Mouse (Mus musculus): Measurements from ENCODE around the gene Slx4. TPM values are rescaled to one million over a fixed set of nuclear protein-coding genes. Genes with fewer than 3 reads are reported as not detected.

Gene Slx4
- total and polyA plus RNA-seq, 3 experiments: 24.3 to 35.2 TPM; not detected in 1

- DNase-seq (ENCODE audit: low read depth, low spot score): no peak
- TF ChIP-seq MAZ (IDR thresholded peaks at IDR 0.05; ENCODE audit: low read depth, low read length) (no peak), GATA1 (IDR thresholded peaks at IDR 0.05; ENCODE audit: low read depth, low read length) (no peak), MXI1 (IDR thresholded peaks at IDR 0.05; ENCODE audit: low read depth, low read length) (no peak), MYB (IDR thresholded peaks at IDR 0.05; ENCODE audit: low read depth, low read length) (no peak), NELFE (IDR thresholded peaks at IDR 0.05; ENCODE audit: low read depth, low read length) (no peak), CHD1 (IDR thresholded peaks at IDR 0.05; ENCODE audit: low read depth, low read length) (no peak), MAX (IDR thresholded peaks at IDR 0.05; ENCODE audit: low read length) (no peak), POLR2AphosphoS5 (IDR thresholded peaks at IDR 0.05; ENCODE audit: borderline replicate concordance, low read depth, low read length) (no peak), EP300 (IDR thresholded peaks at IDR 0.05; ENCODE audit: low read depth in 1 of 2, low read length in 2 of 2) (no peak), ETS1 (IDR thresholded peaks at IDR 0.05; ENCODE audit: low read depth, low read length) (no peak), MEF2A (IDR thresholded peaks at IDR 0.05; ENCODE audit: extremely low read depth, insufficient replicate concordance, low read depth, low read length, poor library complexity, severe bottlenecking) (no peak), USF2 (IDR thresholded peaks at IDR 0.05; ENCODE audit: borderline replicate concordance in 1 of 2, insufficient read depth in 1 of 2, low read depth in 1 of 2, low read length in 2 of 2) (no peak), MYC (IDR thresholded peaks at IDR 0.05; ENCODE audit: low read depth, low read length) (no peak)
- Histone ChIP-seq H3K79me2 (ENCODE audit: control insufficient read depth, insufficient read depth, low read length, poor library complexity) (no peaks in the 10 kb centered on the region), H3K9ac (ENCODE audit: control insufficient read depth, low read depth, low read length, poor library complexity, severe bottlenecking) (no peak overlapping the region), H3K36me3 (ENCODE audit: control insufficient read depth in 1 of 2, insufficient read depth in 2 of 2, low read length in 2 of 2) (peaks cover 0 to 4% of the 10 kb centered on the region in 2 experiments; a peak in 2 of 4 replicates), H3K4me3 (ENCODE audit: control insufficient read depth in 1 of 2, insufficient read depth in 1 of 2, low read depth in 2 of 2, low read length in 2 of 2) (no peak overlapping the region), H3K27me3 (ENCODE audit: control insufficient read depth in 1 of 2, insufficient read depth in 2 of 2, low read length in 2 of 2) (no peaks in the 10 kb centered on the region), H3K4me1 (ENCODE audit: control insufficient read depth in 1 of 2, insufficient read depth in 2 of 2, low read length in 2 of 2) (no peaks in the 10 kb centered on the region), H3K27ac (ENCODE audit: control insufficient read depth, low read depth, low read length) (no peak overlapping the region), H3K9me3 (replicated peaks; ENCODE audit: insufficient read depth, low read length) (no peaks in the 10 kb centered on the region)
Observed at GRCm38 (mm10) chr16:3934701-3935100, 68.9 kb downstream of the Slx4 start.

GRCm38 (mm10) chr16:3934091-3934490 is 69.5 kb downstream of the Slx4 start:
- DNase-seq (ENCODE audit: low read depth, low spot score): no peak
- no peaks in the 10 kb centered on the region for H3K27me3 ChIP-seq (ENCODE audit: control insufficient read depth in 1 of 2, insufficient read depth in 2 of 2, low read length in 2 of 2)
- no peaks in the 10 kb centered on the region for H3K4me1 ChIP-seq (ENCODE audit: control insufficient read depth in 1 of 2, insufficient read depth in 2 of 2, low read length in 2 of 2)
- H3K79me2 ChIP-seq (ENCODE audit: control insufficient read depth, insufficient read depth, low read length, poor library complexity): no peaks in the 10 kb centered on the region
- H3K9ac ChIP-seq (ENCODE audit: control insufficient read depth, low read depth, low read length, poor library complexity, severe bottlenecking): no peak overlapping the region
- H3K27ac ChIP-seq (ENCODE audit: control insufficient read depth, low read depth, low read length): no peak overlapping the region
- no peak for TF ChIP-seq MAX (IDR thresholded peaks at IDR 0.05; ENCODE audit: low read length)
- TF ChIP-seq ZC3H11A (IDR thresholded peaks at IDR 0.05; ENCODE audit: low read depth, low read length): no peak
- TF ChIP-seq NRF1 (IDR thresholded peaks at IDR 0.05; ENCODE audit: insufficient read depth, low read depth, low read length, poor library complexity, severe bottlenecking): no peak
- no peak for TF ChIP-seq POLR2AphosphoS2 (IDR thresholded peaks at IDR 0.05; ENCODE audit: low read length)
- no peak for TF ChIP-seq CTCF (IDR thresholded peaks at IDR 0.05 in 2 of 3, conservative IDR thresholded peaks at IDR 0.05 in 1 of 3; ENCODE audit: control insufficient read depth in 1 of 3, insufficient read depth in 1 of 3, low read depth in 2 of 3, low read length in 3 of 3, poor library complexity in 1 of 3, severe bottlenecking in 1 of 3)
- TF ChIP-seq POLR2A (IDR thresholded peaks at IDR 0.05; ENCODE audit: control insufficient read depth in 1 of 2, insufficient read depth in 1 of 2, low read depth in 1 of 2, low read length in 2 of 2, poor library complexity in 1 of 2): no peak
- TF ChIP-seq HCFC1 (IDR thresholded peaks at IDR 0.05; ENCODE audit: low read depth, low read length): no peak
- TF ChIP-seq CHD1 (IDR thresholded peaks at IDR 0.05; ENCODE audit: low read depth, low read length): no peak
- TF ChIP-seq RAD21 (IDR thresholded peaks at IDR 0.05; ENCODE audit: low read depth, low read length): no peak
- TF ChIP-seq POLR2AphosphoS5 (IDR thresholded peaks at IDR 0.05; ENCODE audit: borderline replicate concordance, low read depth, low read length): no peak
- TF ChIP-seq SIN3A (IDR thresholded peaks at IDR 0.05; ENCODE audit: low read length): no peak
- no peak for TF ChIP-seq MEF2A (IDR thresholded peaks at IDR 0.05; ENCODE audit: extremely low read depth, insufficient replicate concordance, low read depth, low read length, poor library complexity, severe bottlenecking)
- TF ChIP-seq JUND (IDR thresholded peaks at IDR 0.05; ENCODE audit: low read depth, low read length): no peak
- no peak for TF ChIP-seq ETS1 (IDR thresholded peaks at IDR 0.05; ENCODE audit: low read depth, low read length)
- H3K4me3 ChIP-seq (ENCODE audit: control insufficient read depth in 1 of 2, insufficient read depth in 1 of 2, low read depth in 2 of 2, low read length in 2 of 2): no peak overlapping the region
- no peaks in the 10 kb centered on the region for H3K9me3 ChIP-seq (replicated peaks; ENCODE audit: insufficient read depth, low read length)
- H3K36me3 ChIP-seq (ENCODE audit: control insufficient read depth in 1 of 2, insufficient read depth in 2 of 2, low read length in 2 of 2): peaks cover 0 to 4% of the 10 kb centered on the region in 2 experiments; a peak in 2 of 4 replicates

Measured in MEL (cell line).